Mouse (Mus musculus) common myeloid progenitor, adult 5-6 weeks (primary cell): ENCODE data around the gene Mrps23. TPM values are rescaled to one million over a fixed set of nuclear protein-coding genes. Genes with fewer than 3 reads are reported as not detected.

ENCODE experiments used
- ATAC-seq: replicated peaks from 2 replicates; pipeline ENCODE4 v1.8.0; 2016; ENCODE audit warnings: low read depth, mild to moderate bottlenecking, moderate TSS enrichment, inconsistent platforms; ENCODE audit not compliant: poor library complexity, severe bottlenecking
- total RNA-seq: library from RNA; stranded (forward); fragments of 200-1000, 187-1606 nt; gene quantifications from 2 replicates; pipeline ENCODE4 v1.2.3, GENCODE M21; 2017

The Mrps23 gene
- total RNA-seq: 49.4 and 78.2 TPM in 2 replicates

- ATAC-seq: peak; percentile 96
These were observed at the start of gene Mrps23 for GRCm38 (mm10) chr11:88203712-88204532. TSS of gene Mrps23 (plus strand) at chr11:88204388.

GRCm38 (mm10) chr11:88154500-88154899, 49.7 kb upstream of the Mrps23 start:
- ATAC-seq: no peak

DNA sequence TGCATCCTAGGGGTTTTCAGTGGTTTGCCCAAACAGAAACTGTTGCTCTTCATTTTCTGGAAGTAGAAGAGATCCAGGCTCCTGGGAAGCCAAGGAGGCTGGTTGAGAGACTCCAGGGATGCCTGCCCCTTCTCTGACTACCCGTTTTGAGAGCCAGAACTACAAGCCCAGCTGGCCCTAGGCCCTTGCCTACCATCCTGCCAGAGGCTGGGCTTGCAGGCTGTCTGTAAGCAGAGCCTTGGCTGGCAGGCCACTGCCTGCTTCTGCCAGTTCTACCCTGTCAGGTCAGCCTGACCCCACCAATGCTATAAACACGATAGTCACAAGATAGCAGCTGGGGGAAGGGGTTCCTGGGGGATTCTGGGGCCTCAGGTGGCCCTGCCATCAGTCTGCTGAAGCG, 48.7 kb upstream of the Mrps23 start:
- ATAC-seq: no peak

DNA sequence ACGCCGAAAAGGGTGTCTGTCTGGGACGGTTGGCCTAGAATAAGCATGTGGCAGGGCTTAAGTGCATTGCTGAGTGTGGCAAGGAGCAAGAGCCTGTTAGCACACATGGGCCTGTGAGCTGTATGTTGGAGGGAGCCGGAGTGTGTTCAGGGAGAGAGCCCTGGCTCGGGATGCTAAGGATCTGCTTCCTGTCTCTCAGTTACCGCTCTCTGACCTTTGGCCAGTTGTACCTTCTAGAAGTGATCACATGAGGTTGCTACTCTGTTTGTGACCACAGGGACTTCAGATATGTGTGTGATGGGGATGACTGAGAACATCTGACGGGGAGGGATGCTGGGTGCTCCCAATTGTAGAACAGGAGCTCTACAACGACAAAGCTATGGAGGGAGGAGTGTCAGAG, 48.2 kb upstream of the Mrps23 start:
- ATAC-seq: no peak

DNA sequence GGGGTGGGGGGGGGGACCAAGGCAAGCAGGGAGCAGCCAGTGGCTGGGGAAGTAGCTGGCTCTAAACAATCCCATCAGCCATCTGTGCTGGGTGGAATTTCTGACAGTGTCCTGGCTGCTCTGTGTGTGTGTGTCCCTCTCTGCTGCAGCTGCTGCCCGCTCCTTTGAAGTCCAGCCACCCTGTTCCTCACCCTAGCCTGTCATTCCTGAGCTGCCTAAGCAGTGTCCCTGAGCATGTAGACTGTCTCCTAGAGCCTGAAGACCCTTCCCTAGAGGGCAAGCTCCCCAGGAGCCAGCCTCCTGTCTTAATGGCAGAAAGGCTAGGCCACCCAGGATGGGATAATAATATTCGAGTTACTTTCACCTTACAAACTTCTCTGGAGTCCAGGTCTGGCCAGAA, 47.8 kb upstream of the Mrps23 start:
- ATAC-seq: no peak

DNA sequence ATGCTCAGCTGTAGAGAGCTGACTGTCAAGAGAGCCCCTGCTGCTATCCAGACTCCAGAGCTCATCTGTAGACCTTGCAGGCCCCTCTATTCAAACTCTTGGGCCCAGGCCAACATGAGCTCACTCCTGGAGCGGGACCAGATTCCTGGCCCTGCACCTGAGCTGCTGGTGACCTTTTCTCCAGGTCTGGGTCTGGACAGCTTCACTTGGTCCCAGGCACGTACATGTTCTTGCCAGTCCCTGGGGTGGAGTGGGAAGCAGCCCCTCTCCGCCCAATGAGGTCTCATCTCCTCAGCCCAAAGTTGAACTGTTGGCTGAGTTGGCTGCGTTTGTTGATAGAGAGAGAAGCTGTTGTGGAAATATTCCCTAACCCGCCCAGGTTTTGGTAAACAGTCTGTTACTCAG, 45.3 kb upstream of the Mrps23 start:
- no peak for ATAC-seq

- no peak for ATAC-seq
These were observed 44.8 kb upstream of the Mrps23 start for GRCm38 (mm10) chr11:88159389-88159788.

DNA sequence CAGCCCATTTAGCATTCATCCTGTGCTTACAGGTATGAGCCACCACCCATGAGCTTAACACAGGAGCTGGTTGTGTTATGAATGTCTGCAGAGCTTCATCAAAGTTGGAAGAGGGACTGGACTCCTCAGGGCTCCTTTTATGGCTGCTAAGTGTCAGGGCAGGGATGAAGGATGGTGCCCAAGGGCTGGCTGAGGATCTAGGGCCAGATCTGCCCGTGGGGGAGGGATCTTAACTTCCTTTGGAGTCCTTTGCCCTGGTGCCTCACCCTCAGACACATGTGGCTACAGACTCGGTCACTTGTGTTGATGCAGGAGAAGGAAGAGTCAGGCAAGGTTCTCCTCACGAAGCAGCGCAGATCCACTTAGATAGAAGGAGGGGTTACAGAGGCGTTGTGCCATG, 43.9 kb upstream of the Mrps23 start:
- ATAC-seq: no peak

- no peak for ATAC-seq
These were observed 43.1 kb upstream of the Mrps23 start for GRCm38 (mm10) chr11:88161051-88161581.

DNA sequence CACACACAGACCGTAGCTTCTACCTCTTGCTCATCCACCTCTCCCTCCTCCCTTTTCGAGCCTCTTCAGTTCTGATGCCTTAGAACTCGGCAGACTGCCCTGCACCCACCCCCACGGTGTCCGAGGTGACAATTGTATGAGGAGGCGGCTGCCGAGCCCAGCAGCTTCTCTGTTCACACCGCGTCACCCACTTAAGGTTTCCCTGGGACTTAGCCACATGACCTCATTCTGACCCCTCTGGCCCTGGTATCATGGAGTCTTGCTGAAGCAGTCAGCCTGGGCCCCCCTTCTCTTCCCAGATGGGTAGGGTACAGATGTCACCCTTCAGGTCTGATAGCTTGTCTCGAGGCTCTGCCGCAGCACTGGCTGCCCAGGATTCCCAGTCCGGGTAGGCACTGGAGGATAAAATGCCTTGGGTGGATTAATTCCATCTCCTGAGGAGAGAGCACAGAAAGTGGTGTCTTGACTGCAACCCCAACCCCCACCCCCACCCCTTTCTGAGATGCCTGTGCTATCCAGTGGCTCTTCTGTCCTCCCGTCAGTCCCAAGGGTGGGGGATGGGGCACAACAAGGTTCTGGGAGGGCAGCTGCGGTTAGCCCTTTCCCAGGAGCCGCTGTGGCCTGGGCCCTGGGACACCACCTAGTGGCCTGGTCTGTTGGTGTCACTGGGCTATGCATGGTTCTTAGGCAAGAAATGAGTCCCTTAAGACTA, 42.4 kb upstream of the Mrps23 start:
- ATAC-seq: peak; percentile 35

- no peak for ATAC-seq
These were observed 41.4 kb upstream of the Mrps23 start for GRCm38 (mm10) chr11:88162740-88163139.

GRCm38 (mm10) chr11:88164213-88164723, 39.9 kb upstream of the Mrps23 start:
- peak; percentile 85 for ATAC-seq

GRCm38 (mm10) chr11:88164801-88165377, 39.3 kb upstream of the Mrps23 start:
- ATAC-seq: peak; percentile 4

- no peak for ATAC-seq
These were observed 38.4 kb upstream of the Mrps23 start for GRCm38 (mm10) chr11:88165683-88166364.

DNA sequence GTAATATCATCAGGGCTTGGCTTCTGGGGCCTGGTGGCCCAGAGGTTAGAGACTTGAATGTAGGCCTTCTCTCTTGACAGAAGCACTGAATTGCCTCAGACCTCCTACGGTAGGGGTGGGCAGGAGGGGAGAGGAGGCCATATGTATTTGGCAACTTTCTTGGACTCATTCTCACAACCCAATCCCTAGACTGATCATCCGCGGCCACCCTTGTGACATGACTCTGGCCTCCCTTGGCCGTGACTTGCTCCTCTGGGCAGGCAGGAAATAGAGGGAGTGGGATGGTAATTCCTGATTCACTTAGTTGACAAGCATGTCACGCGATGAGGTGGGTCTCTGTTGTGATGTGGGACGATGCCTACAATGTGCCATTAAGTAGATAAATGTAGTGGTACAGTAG, 37.7 kb upstream of the Mrps23 start:
- no peak for ATAC-seq

- no peak for ATAC-seq
These were observed 35.6 kb upstream of the Mrps23 start for GRCm38 (mm10) chr11:88168611-88169010.

GRCm38 (mm10) chr11:88169531-88170040, 34.6 kb upstream of the Mrps23 start:
- no peak for ATAC-seq

DNA sequence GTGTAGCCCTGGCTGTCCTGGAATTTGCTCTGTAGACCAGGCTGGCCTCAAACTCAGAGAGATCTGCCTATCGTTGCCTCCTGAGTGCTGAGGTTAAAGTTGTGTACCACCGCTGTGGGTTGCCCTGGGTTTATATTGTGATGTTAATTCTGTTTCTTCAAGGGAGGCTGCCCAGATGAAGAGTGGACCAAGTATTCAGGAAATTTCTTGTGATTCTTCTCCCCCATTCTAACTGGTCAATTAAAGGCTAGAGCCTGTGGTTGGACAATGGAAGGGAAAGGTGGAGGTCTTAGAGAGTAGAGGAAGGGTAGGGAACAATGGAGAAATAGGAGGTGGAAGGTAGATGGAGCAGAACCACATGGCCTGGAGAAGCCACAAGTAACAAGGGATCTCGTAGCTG, 33.6 kb upstream of the Mrps23 start:
- no peak for ATAC-seq

GRCm38 (mm10) chr11:88171876-88172442, 32.2 kb upstream of the Mrps23 start:
- ATAC-seq: no peak
